Mouse (Mus musculus) ES-E14 (cell line): Measurements from ENCODE around the gene Rpl9.

Experiments used
- CHD2 ChIP-seq: IDR thresholded peaks from 2 replicates; pipeline ENCODE4 v1.6.1; 2014; ENCODE audit warnings: mild to moderate bottlenecking, low read depth, low read length, inconsistent platforms
- HCFC1 ChIP-seq: IDR thresholded peaks from 2 replicates; pipeline ENCODE4 v1.6.1; 2012; ENCODE audit warnings: low read length, inconsistent platforms, borderline replicate concordance; ENCODE audit not compliant: insufficient read depth
- MAFK ChIP-seq: IDR thresholded peaks from 2 replicates; pipeline ENCODE4 v1.6.1; 2014; ENCODE audit warnings: mild to moderate bottlenecking, low read depth, low read length, inconsistent platforms; ENCODE audit not compliant: insufficient read depth
- ZC3H11A ChIP-seq: IDR thresholded peaks from 2 replicates; pipeline ENCODE4 v1.6.1; 2012; ENCODE audit warnings: low read depth, mild to moderate bottlenecking, inconsistent platforms, low read length, borderline replicate concordance

- TF ChIP-seq ZC3H11A: no peak
- TF ChIP-seq CHD2: no peak
- no peak for TF ChIP-seq HCFC1
- TF ChIP-seq MAFK: no peak
Measured at GRCm38 (mm10) chr5:65354985-65355384, 36.3 kb downstream of the Rpl9 start.
